Mouse (Mus musculus) kidney, postnatal 36 days (tissue): ENCODE results near the gene Mrpl43.

Experiments used
- DNase-seq, 2 experiments: peaks; one replicate each; pipeline ENCODE4 v3.0.0; 2021 to 2022; ENCODE audit warnings: mixed read lengths in 2 of 2

Gene Mrpl43

DNA sequence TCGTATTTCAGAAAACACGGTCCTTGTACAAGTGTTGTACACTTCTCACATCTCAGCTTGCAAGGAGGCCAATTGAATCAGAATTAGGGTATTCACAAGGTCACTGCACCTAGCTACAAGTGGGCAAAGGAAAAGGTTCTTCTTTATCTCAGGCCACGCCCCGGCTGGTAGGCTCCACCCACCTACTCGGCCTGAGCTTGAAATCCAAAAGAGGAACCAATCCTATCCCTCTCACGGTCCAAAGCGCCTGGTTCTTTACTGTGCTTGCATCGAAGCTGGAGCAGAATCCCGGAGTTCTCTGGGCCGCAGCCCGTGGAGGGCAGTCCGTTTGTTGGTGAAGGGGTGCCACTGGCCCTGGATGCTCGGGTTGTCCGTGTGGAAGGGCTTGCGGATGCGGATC is 798 bp downstream of the Mrpl43 start, which contains the start of gene Twnk:
Twnk (plus strand) TSS at position 220 of the 400 bp plus-strand sequence.
- peak; percentile 81 to 90 for DNase-seq

DNA sequence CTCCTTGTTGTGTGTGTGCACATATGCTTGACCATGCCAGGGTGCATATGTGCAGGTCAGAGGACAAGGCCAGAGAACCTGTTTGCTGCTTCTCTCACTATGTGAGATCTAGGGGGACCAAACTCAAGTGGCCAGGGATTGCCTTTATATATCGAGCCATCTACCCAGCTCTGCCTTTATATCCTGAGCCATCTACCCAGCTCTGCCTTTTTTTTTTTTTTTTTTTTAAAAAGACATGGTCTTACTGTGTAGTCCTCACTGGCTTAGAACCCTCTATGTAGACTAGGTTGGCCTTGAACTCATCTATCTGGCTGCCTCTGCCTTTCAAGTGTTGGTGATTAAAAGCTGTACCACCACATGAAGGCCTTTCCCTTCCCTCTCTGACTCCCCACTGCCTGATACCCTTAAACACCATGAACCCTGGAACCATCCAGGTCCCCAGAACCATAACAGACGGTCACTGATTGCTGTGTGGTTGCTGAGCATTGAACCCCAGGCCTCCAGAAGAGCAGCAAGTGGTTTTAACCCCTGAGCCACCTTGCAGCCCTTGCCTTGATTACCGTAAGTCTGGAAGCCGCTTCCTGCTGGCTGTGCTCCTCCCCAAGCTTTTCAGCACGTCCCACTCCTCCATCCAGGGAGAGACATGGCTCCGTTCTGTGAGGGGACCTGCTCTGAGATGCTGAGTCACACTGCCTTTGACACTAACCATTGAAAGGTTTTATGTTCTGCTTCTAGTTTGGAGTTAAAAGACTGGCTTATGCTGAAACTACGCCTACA is 2.3 kb downstream of the Mrpl43 start:
- DNase-seq: no peak

DNA sequence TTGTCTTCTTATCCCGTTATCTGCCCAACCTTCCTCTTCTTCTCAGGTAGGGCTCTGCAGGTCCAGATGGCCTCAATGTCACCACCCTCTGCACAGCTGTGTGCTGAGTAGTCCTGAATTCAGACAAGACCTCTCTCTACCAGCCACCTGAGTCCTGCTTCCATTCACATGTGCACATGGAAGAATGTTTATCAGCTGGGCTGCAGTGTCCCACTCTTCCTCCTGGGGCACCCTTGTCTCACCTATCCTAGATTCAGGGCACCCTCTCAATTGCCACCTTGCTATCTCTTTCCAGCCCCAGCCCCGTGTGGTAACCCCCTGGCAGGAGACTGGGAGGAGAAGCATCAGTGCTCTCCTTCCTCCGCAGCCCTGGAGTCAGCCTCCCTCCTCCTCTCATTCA is 3.9 kb downstream of the Mrpl43 start:
- DNase-seq: peak in 1 of 2 experiments; percentile 50

GRCm38 (mm10) chr19:44999647-45000046 is 6.6 kb downstream of the Mrpl43 start:
- DNase-seq: no peak

- no peak for DNase-seq
Measured at GRCm38 (mm10) chr19:44997786-44998185, 8.5 kb downstream of the Mrpl43 start.

- no peak for DNase-seq
Measured at GRCm38 (mm10) chr19:44992712-44993111, 13.5 kb downstream of the Mrpl43 start.

- peak in 1 of 2 experiments; percentile 32 for DNase-seq
Measured at GRCm38 (mm10) chr19:44992246-44992645, 14.0 kb downstream of the Mrpl43 start.

- DNase-seq: peak; percentile 31 to 66
Measured at GRCm38 (mm10) chr19:44991031-44991430, 15.2 kb downstream of the Mrpl43 start.

DNA sequence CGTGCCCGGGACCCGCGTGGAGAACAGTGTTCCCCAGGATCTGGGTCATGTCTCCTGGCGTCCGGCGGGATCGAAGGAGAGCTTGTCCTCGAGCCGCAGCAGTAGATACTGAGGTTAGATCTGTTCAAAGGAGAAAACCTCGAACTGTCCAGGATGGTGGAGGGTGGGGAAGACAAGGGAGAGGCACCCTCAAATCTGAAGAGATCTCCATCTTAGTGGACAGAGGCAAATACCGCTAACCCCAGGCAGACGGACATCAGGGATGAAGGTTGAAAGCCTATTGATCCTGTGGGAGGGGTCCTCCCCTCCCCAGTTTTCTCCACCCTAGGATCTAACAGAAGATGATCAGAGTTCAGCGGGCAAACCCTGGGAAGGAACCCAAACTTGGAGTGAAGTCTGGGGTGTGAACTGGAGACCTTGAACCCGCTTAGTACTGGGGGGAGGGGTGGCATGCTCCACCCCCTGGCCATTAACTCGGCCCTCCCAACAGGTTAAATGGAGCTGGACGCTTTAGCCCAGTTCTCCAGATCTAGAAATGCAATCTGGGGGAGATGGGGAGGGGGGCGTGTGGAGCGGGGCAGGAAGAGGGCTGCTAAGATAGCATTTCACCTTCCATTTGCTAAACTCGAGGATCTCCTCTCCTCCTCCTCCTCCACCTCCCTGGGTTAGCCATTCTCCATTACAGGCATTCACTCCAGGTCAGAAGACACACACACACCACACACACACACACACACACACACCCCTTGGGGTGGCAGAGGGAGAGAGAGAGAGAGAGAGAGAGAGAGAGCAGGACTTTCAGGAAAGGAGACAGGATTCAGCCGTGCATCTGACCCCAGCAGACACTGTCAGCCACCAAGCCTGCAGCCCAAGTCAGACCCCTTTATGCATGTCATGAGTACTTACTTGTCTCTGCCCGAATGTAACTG is 16.4 kb downstream of the Mrpl43 start:
- peak; percentile 85 to 87 for DNase-seq

- peak; percentile 44 to 74 for DNase-seq
Measured at GRCm38 (mm10) chr19:44988831-44989566, 17.2 kb downstream of the Mrpl43 start, which contains the start of gene Sema4g. TSS of gene Sema4g (plus strand) at chr19:44989101.

DNA sequence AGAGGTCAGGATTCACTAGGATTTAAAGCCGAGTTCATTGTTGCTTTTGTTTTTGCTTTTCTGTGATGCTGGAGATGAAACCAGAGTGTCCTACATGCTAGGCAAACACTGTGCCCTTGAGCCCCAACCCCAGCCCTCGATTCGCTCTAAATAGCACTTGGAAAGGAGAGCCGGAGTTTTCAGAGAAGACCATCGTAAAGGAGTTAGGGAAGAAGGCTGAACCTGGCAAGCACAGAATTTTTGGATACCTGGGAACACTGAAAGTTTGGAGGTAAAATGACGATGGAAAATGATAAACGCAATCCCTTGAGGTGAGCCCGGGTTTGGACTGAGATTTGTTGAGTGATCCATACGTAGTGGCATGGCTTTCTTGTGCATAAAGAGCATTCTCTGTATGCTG is 17.9 kb downstream of the Mrpl43 start:
- DNase-seq: no peak

DNA sequence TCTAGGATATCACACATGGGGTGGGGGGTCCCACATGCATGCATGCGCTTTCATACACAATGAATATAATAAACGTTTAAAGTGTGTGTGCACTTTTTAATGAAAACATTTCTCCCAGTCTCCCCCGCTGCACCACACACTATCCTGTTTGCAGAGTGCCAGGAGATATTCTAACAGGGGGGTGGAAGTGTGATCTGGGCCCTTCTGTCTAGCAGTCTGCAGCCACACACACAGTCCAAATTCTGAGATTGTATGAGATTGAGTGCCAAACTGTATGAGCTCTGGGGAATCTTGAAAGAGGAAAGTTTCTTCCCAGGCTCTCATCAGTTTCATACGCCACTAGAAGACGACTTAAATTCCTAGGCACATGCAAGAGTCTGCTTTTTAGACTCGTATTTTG is 18.4 kb downstream of the Mrpl43 start:
- DNase-seq: no peak

DNA sequence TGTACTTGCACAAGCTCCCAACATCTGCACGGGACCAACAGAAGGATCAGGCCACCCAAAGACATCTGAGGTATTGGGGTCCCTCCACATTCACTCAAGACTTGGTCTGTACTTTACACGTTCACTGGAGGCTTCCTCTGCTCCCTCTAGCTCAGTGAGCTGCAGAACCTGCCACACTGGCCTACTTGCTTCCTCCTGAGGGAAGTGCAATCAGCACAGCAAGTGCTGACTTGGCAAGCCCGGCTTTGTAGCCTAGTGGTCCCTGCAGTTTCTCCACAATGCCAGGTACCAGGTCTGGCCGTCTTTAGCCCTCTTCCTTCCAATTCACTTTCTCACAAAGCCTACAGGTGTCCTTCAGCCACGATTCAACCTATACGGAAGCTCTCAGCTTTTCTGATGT is 19.2 kb downstream of the Mrpl43 start:
- DNase-seq: no peak

GRCm38 (mm10) chr19:44985159-44985988 is 20.9 kb downstream of the Mrpl43 start:
- DNase-seq: peak; percentile 30 to 56

DNA sequence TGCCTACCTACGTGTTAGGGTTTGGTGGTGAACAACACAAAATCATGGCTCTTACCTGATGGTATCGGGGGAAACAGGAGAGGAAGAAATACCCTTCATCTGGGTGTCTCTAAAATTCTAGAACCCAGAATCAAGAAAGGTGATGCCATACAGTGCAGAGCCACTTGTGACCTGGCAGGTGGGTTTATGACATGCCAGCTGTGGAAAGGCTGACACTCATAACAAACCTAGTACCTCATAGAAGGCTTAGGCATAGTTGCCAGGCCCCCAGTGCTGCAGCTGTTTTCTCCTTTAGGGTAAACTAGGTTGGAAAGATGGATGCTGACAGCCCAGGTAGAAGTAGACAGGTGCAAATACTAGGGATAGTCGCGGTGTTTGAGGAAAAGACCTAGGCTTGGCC is 21.8 kb downstream of the Mrpl43 start:
- no peak for DNase-seq

- peak; percentile 40 to 48 for DNase-seq
Measured at GRCm38 (mm10) chr19:44983366-44983765, 22.9 kb downstream of the Mrpl43 start.

DNA sequence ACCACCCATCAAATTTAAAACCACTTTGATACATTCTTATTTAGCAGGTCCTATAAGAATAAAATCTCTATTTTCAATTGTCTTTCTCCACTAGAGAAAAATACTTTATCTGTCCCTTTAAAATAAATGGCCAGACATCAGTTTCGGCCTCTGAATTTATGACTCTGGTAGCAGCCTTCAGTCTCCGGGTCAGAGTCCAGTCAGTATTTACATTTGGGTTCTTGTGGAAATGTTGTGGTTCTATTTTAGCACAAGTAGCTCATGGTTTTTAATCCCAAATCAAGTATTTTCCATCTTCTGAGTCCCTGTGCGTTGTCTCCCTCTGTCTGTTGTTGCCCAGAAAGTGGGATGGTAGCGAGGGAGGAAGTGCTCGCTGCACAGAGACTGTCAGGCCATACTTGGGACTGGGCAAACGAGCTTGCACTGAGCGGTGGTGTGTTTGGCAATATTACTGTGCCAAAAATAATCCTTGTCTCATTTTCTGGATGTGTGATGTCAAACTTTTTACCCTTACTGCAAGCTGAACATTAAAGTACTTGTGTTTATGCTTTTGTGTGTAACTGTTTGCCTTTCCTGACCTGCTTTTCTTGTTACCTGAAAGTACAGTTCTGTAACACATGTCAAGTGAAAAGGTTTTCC is 23.6 kb downstream of the Mrpl43 start:
- peak in 1 of 2 experiments; percentile 31 for DNase-seq

DNA sequence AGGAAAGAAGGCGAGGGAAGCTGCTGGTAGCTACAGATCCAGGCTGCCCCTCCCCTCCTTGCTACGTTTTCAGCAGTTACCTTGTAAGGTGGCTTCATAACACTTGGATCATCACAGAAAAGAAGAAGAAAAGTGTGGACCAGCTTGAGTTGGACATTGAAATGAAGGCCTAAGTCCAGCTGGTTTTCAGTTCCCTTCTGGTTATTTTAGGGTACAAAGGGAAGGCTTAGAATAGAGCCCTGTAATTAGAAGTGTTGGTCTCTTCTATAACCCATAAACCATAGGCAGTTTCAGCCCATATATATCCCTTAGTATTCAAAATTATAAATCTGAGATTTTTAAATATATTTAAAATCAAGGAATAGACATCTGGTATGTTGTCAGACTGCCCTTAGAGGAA is 25.5 kb downstream of the Mrpl43 start:
- DNase-seq: no peak

GRCm38 (mm10) chr19:44977148-44977547 is 29.1 kb downstream of the Mrpl43 start:
- no peak for DNase-seq

- DNase-seq: no peak
Measured at GRCm38 (mm10) chr19:44976636-44977035, 29.6 kb downstream of the Mrpl43 start.

DNA sequence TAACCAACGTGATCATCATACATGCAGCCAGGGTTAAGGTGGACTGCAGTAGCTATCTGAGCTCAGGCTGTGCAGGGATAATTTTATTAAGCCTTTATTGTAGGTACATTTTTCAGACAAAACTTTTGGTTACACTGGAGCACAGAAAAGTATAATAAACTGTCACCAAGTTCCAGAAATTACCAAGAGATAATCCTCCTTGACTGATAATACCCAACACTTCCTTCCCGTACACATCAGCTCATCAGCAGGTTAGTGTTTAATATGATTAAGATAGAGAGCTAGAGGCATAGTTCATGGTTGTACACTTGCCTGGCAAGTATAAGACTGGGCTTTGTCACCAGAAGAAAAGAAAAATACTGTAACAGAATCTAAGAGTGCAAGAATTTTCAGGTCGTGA is 37.9 kb downstream of the Mrpl43 start:
- no peak for DNase-seq
